Mouse (Mus musculus) ovary, postnatal 10 days (tissue): ENCODE measurements around the gene Vmn1r57.
"Not testable (repeated sequence)": the region's sequence is repeated elsewhere in the genome, so short reads cannot be mapped to it uniquely, and the experiment has no call there.

Experiments
- DNase-seq: peaks from one replicate; pipeline ENCODE4 v3.0.0; 2022; ENCODE audit warnings: low spot score

Vmn1r57 gene

GRCm38 (mm10) chr7:5218193-5218592 lies at the start of gene Vmn1r57:
Gene Vmn1r57, plus strand, starts transcription at chr7:5218493.
- not testable (repeated sequence) for DNase-seq

GRCm38 (mm10) chr7:5196647-5197046 lies 21.6 kb upstream of the Vmn1r57 start, which contains the start of gene Vmn1r56:
Gene Vmn1r56, minus strand, starts transcription at chr7:5196747.
- not testable (repeated sequence) for DNase-seq

GRCm38 (mm10) chr7:5263051-5263450 lies 44.8 kb downstream of the Vmn1r57 start:
- no peak for DNase-seq
